Mouse (Mus musculus) lung, postnatal 0 days (tissue): ENCODE results near the gene Sap30. TPM values are rescaled to one million over a fixed set of nuclear protein-coding genes. Genes with fewer than 3 reads are reported as not detected.

Source experiments
- ATAC-seq: fragments of 200-750 bp; cut with Nextera tagmentation; 2 replicates; pipeline ENCODE4 v1.8.0; 2017; ENCODE audit warnings: moderate library complexity
- DNase-seq: peaks from one replicate; pipeline ENCODE4 v3.0.0-alpha.2; 2016; ENCODE audit warnings: low spot score
- H3K27ac ChIP-seq: fragments of 300-500 bp; sonication (generic); 2 replicates; pipeline ENCODE4 v1.5.1; 2014; ENCODE audit warnings: antibody characterized with exemption, mild to moderate bottlenecking, low read length, mixed read lengths
- H3K27me3 ChIP-seq: fragments of 300-500 bp; sonication (generic); replicated peaks from 2 replicates; pipeline ENCODE4 v1.6.1; 2014; ENCODE audit warnings: low read length, mixed read lengths; ENCODE audit not compliant: insufficient read depth
- H3K36me3 ChIP-seq: fragments of 300-500 bp; sonication (generic); 2 replicates; pipeline ENCODE4 v1.6.1; 2014; ENCODE audit warnings: low read length, mixed read lengths; ENCODE audit not compliant: insufficient read depth
- H3K4me1 ChIP-seq: fragments of 300-500 bp; sonication (generic); 2 replicates; pipeline ENCODE4 v1.6.1; 2014; ENCODE audit warnings: antibody characterized with exemption, low read depth, low read length, mixed read lengths; ENCODE audit not compliant: insufficient read depth
- H3K4me2 ChIP-seq: fragments of 300-500 bp; sonication (generic); replicated peaks from 2 replicates; pipeline ENCODE4 v1.6.1; 2014; ENCODE audit warnings: low read depth, mild to moderate bottlenecking, low read length, moderate library complexity, mixed read lengths
- H3K4me3 ChIP-seq: fragments of 300-500 bp; sonication (generic); 2 replicates; pipeline ENCODE4 v1.5.1; 2014; ENCODE audit warnings: low read depth, low read length
- H3K9ac ChIP-seq: fragments of 300-500 bp; sonication (generic); replicated peaks from 2 replicates; pipeline ENCODE4 v1.6.1; 2014; ENCODE audit warnings: low read depth, mild to moderate bottlenecking
- H3K9me3 ChIP-seq: fragments of 300-500 bp; sonication (generic); 2 replicates; pipeline ENCODE4 v1.6.1; 2016; ENCODE audit warnings: low read length, mixed read lengths
- CTCF ChIP-seq: IDR thresholded peaks from 2 replicates; pipeline ENCODE4 v1.5.1; 2016; ENCODE audit warnings: antibody characterized with exemption, mild to moderate bottlenecking
- EP300 ChIP-seq: IDR thresholded peaks from 2 replicates; pipeline ENCODE4 v1.6.1; 2016; ENCODE audit warnings: antibody characterized with exemption, mild to moderate bottlenecking, control low read depth
- WGBS: fragments of 180-500 bp; shearing (Covaris S2); extraction: QIAGEN DNeasy Blood & Tissue Kit; methylation state at CpG from one replicate; pipeline ENCODE4 v1.1.7; 2014; 5-methylcytosine and 5-hydroxymethylcytosine counted together
- polyA plus RNA-seq: library from polyadenylated mRNA; unstranded; fragments of >200 nt; fragmentation: Nextera tagmentation; extraction: Ambion mirVana; gene quantifications from 2 replicates; pipeline ENCODE4 v1.2.1, GENCODE M21; 2015

The Sap30 gene
- polyA plus RNA-seq, 1 experiment from 2014 or later, result 18.5 TPM

GRCm38 (mm10) chr8:57488312-57488765 is 679 bp upstream of the Sap30 start:
- Histone ChIP-seq H3K4me2 (peak overlapping the region; percentile 83), H3K27me3 (no peaks in the 10 kb centered on the region), H3K9ac (peak overlapping the region; percentile 44), H3K4me1 (no peaks in the 10 kb centered on the region), H3K36me3 (no peaks in the 10 kb centered on the region), H3K9me3 (no peaks in the 10 kb centered on the region), H3K27ac (peak overlapping the region; percentile 86), H3K4me3 (peak overlapping the region; percentile 92)
- WGBS, result under 1% methylated on average over 25 of the region's 25 CpGs
- TF ChIP-seq EP300, result 0 out of 2 replicates have a peak, but pooled peaks have one; percentile 6
- TF ChIP-seq CTCF, result no peak
- DNase-seq, result peak; percentile 78
- peak; percentile 65 for ATAC-seq

- Histone ChIP-seq H3K4me1 (no peaks in the 10 kb centered on the region), H3K9me3 (no peaks in the 10 kb centered on the region), H3K4me2 (peak overlapping the region; percentile 83), H3K36me3 (no peaks in the 10 kb centered on the region), H3K27ac (peak overlapping the region; percentile 82), H3K4me3 (peak overlapping the region; percentile 92), H3K27me3 (no peaks in the 10 kb centered on the region), H3K9ac (peak overlapping the region; percentile 70)
- ATAC-seq (peak; percentile 26), DNase-seq (peak; percentile 59)
- WGBS, result under 1% methylated on average over 54 of the region's 54 CpGs
- TF ChIP-seq CTCF (no peak), EP300 (no peak)
Measured at GRCm38 (mm10) chr8:57486491-57487440, 894 bp downstream of the Sap30 start.

- Histone ChIP-seq H3K9me3 (no peaks in the 10 kb centered on the region), H3K4me3 (no peak overlapping the region), H3K9ac (no peak overlapping the region), H3K27ac (no peak overlapping the region), H3K36me3 (no peaks in the 10 kb centered on the region), H3K27me3 (no peaks in the 10 kb centered on the region), H3K4me2 (no peak overlapping the region), H3K4me1 (no peaks in the 10 kb centered on the region)
- TF ChIP-seq EP300 (no peak), CTCF (no peak)
- WGBS, result 73% methylated on average over 4 of the region's 4 CpGs
- ATAC-seq, result no peak
- DNase-seq, result no peak
Measured at GRCm38 (mm10) chr8:57480606-57481005, 7.1 kb downstream of the Sap30 start.

GRCm38 (mm10) chr8:57479700-57480099 is 8.0 kb downstream of the Sap30 start:
- ATAC-seq, result no peak

GRCm38 (mm10) chr8:57478406-57478805 is 9.3 kb downstream of the Sap30 start:
- ATAC-seq, result no peak
- TF ChIP-seq CTCF, result no peak
- no peak for TF ChIP-seq EP300
- Histone ChIP-seq H3K4me1 (no peaks in the 10 kb centered on the region), H3K4me3 (no peak overlapping the region), H3K27ac (no peak overlapping the region), H3K9ac (no peak overlapping the region), H3K27me3 (no peaks in the 10 kb centered on the region), H3K4me2 (no peak overlapping the region), H3K9me3 (no peaks in the 10 kb centered on the region), H3K36me3 (no peaks in the 10 kb centered on the region)
- no peak for DNase-seq
- WGBS, result 38% methylated on average over 3 of the region's 3 CpGs

More at GRCm38 (mm10) chr8:57479700-57480099, 8.0 kb downstream of the Sap30 start:
- H3K27me3 ChIP-seq, result no peaks in the 10 kb centered on the region
- no peaks in the 10 kb centered on the region for H3K9me3 ChIP-seq
- H3K4me3 ChIP-seq, result no peak overlapping the region
- no peak for DNase-seq
- H3K9ac ChIP-seq, result no peak overlapping the region
- no peaks in the 10 kb centered on the region for H3K36me3 ChIP-seq
- no peak overlapping the region for H3K4me2 ChIP-seq
- H3K4me1 ChIP-seq, result no peaks in the 10 kb centered on the region
- TF ChIP-seq EP300 (no peak), CTCF (no peak)
- WGBS, result 90% methylated on average over 8 of the region's 8 CpGs
- H3K27ac ChIP-seq, result no peak overlapping the region

GRCm38 (mm10) chr8:57473751-57474150 is 13.9 kb downstream of the Sap30 start:
- no peaks in the 10 kb centered on the region for H3K9me3 ChIP-seq
- H3K4me1 ChIP-seq, result no peaks in the 10 kb centered on the region
- WGBS, result 54% methylated on average over 6 of the region's 6 CpGs
- no peaks in the 10 kb centered on the region for H3K27me3 ChIP-seq
- TF ChIP-seq CTCF, result no peak
- no peak for TF ChIP-seq EP300
- DNase-seq (peak; percentile 16), ATAC-seq (peak; percentile 19; the same call in 1 of the 2 replicates)
- H3K27ac ChIP-seq, result no peak overlapping the region
- H3K9ac ChIP-seq, result no peak overlapping the region
- H3K4me3 ChIP-seq, result no peak overlapping the region
- H3K36me3 ChIP-seq, result no peaks in the 10 kb centered on the region
- no peak overlapping the region for H3K4me2 ChIP-seq
